Mouse (Mus musculus) bone marrow, adult 2 months (tissue): ENCODE measurements around the gene Tmem72. TPM values are rescaled to one million over a fixed set of nuclear protein-coding genes. Genes with fewer than 3 reads are reported as not detected.
A peak's percentile ranks its signal among the peaks of the same experiment; 100 is the strongest.

ENCODE experiments used
- H3K27ac ChIP-seq: fragments of 200-500 bp; 2 replicates; pipeline ENCODE4 v1.5.1; 2012; ENCODE audit warnings: low read depth, mild to moderate bottlenecking, control low read depth, inconsistent platforms, low read length; ENCODE audit not compliant: control insufficient read depth, poor library complexity, insufficient read depth
- H3K4me1 ChIP-seq: fragments of 200-500 bp; 2 replicates; pipeline ENCODE4 v1.6.1; 2011; ENCODE audit warnings: low read length; ENCODE audit not compliant: control insufficient read depth, insufficient read depth
- H3K4me3 ChIP-seq: fragments of 200-500 bp; replicated peaks from 2 replicates; pipeline ENCODE3; 2011; ENCODE audit warnings: mild to moderate bottlenecking, low read depth, low read length, control low read depth; ENCODE audit not compliant: control insufficient read depth
- CTCF ChIP-seq: fragments of 200-500 bp; IDR thresholded peaks from 2 replicates; pipeline ENCODE4 v1.5.1; 2011; ENCODE audit warnings: low read length, control low read depth; ENCODE audit not compliant: control insufficient read depth, insufficient read depth
- POLR2A ChIP-seq: fragments of 200-500 bp; IDR thresholded peaks from 2 replicates; pipeline ENCODE4 v1.6.1; 2011; ENCODE audit warnings: low read depth, mild to moderate bottlenecking, control low read depth, low read length, borderline replicate concordance; ENCODE audit not compliant: control insufficient read depth
- whole genome bisulfite sequencing: fragments of 180-500 bp; shearing (Covaris S2); methylation state at CpG from one replicate; pipeline ENCODE4 v1.1.7; 2018; 5-methylcytosine and 5-hydroxymethylcytosine counted together
- polyA plus RNA-seq: library from polyadenylated mRNA; stranded (reverse); fragments of >200 nt; gene quantifications from 2 replicates; pipeline ENCODE4 v1.2.4, GENCODE M21; 2011; ENCODE audit warnings: low replicate concordance; ENCODE audit not compliant: missing spikeins, insufficient read depth, insufficient read length

The Tmem72 gene
- polyA plus RNA-seq, 1 experiment = not detected

DNA sequence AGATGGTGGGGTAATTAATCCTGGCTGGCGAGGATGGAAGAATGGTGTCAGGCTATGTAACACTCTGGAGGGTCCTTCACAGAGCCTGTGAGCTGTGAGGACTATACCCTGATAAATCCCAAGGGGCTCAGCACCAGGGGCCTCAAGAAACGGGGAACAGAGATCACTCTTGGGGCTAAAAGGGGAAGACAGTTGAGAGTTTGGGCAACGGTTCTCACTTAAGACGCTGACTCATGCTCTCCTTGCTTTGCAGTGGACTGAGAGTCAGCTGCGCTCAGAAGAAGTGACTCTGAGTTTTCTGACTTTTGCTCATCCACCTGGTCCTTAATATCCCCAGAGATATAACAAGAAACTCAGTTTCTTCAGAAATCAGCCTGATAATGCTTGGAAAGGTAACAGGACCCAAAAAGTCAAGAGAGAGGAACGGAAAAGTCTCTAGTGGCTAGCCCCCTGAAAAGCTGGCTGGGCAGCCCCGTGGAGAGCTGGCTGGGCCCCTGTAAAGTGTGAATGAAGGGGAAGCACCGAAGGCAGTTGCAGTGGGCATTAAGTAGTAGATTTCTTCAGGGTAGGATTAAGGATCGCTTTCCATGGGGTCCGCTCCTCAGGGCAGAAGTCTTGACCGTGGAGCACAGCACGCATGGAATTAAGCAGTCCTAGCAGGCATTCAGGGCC lies 7.9 kb upstream of the Tmem72 start:
- TF ChIP-seq POLR2A (no peak), CTCF (no peak)
- H3K4me3 ChIP-seq = no peak overlapping the region
- peaks cover 4% of the 10 kb centered on the region for H3K4me1 ChIP-seq
- H3K27ac ChIP-seq = no peak overlapping the region
- whole genome bisulfite sequencing = 31% methylated on average over 12 of the region's 12 CpGs

DNA sequence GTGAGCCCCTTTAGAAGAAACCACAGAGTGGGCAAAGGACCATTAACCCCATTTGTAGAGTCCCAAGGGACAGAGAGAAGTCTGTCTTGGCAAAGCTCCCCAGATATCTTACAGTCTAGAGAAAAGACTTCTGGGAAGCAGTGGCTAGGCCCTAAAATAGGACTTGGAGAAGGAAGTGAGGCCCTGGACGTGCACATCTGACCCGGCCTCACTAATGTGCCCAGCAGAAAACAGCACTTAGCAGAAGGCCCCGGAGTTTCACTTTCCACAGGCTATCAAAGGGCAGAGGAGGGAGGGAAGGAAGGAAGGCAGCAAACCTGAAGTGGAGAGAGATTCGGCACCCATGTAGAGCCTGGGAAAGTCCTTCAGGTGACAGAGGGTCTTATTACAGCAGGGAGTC lies 2.2 kb upstream of the Tmem72 start:
- Histone ChIP-seq H3K4me3 (no peak overlapping the region), H3K27ac (no peak overlapping the region; the same call in 1 of the 2 replicates), H3K4me1 (peaks cover 2% of the 10 kb centered on the region)
- TF ChIP-seq CTCF (no peak), POLR2A (no peak)
- WGBS = 14% methylated on average over 4 of the region's 4 CpGs

DNA sequence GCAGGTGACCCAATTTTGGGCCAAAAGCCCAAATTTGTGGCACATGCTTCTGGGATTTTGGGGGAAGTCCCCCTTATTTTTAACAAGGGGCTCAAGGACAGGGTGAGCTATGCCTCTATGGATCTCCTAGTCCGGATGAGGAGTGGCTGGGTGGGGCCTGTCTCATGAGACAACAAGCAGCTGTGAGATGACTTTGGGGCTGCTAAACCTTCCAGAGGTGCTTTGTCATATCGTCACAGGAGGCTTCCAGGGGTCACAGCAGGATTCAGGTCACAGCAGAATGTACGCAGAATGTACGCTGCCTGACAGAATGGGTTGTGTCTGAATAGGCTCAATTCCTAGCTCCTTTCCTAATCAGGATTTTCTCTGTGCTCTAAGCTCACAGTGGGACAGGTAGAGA lies 1.6 kb upstream of the Tmem72 start:
- Histone ChIP-seq H3K27ac (no peak overlapping the region), H3K4me3 (no peak overlapping the region), H3K4me1 (peaks cover 2% of the 10 kb centered on the region)
- 80% methylated on average over 4 of the region's 4 CpGs for WGBS
- TF ChIP-seq POLR2A = no peak
- no peak for TF ChIP-seq CTCF

DNA sequence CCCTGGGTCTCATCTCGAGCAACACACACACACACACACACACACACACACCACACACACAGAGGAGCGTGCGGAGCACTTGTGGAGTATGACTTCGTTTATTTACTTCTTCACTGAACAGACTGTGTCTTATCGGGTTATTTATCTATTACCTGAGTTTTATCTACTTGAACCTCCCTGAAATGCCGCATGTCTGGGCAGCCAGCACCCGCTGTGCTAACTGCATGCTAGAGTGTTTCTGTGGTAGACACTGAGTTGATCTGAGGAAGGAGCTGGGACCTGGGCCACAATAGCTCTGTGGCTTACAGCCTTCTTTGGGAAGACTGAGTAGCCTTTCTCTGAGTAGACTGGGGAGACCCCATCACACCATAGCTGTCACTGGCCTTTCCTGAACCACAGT lies 1.1 kb upstream of the Tmem72 start:
- peaks cover 2% of the 10 kb centered on the region for H3K4me1 ChIP-seq
- 86% methylated on average over 7 of the region's 7 CpGs for WGBS
- H3K27ac ChIP-seq = no peak overlapping the region
- no peak overlapping the region for H3K4me3 ChIP-seq
- TF ChIP-seq CTCF = no peak
- TF ChIP-seq POLR2A = no peak

DNA sequence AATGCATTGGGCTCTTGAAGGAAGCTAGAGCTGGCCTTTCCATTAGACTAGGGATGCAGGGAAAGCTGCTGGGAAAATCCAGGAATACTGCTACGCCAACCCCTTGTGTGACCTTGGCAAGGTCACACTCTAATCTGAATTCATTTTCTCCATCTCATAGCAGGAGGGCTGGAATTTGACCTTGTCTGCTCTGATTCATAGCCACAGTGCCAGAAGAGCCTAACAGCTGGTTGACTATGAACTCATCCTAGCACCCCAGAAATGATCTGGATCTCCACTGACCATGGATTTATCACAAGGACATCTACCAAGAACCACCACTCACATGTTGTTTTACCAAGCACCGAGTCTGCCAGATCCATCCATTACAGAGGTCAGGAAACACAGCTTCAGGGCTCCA lies 1.5 kb downstream of the Tmem72 start:
- Histone ChIP-seq H3K4me3 (no peak overlapping the region), H3K4me1 (peaks cover 2% of the 10 kb centered on the region), H3K27ac (no peak overlapping the region)
- TF ChIP-seq CTCF (no peak), POLR2A (no peak)
- 80% methylated on average over 2 of the region's 2 CpGs for WGBS

DNA sequence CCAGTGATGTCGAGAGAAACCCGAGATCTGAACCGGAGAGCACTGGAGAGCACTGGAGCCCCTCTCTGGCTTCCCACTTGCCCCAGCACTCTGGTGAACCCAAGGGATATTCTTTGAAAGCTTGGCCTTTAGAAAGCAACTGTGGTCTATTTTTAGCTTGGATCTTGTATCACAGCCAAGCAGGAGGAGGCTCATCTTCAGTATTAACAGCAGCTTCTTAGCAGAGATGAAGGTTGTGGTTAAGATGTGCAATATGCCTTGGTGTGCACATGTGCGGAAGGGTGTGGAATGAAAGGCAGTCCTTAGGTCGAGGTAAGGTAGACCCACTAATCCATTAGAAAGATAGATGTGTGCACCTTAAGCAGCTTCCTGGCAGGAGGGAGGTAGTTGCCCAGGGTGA lies 2.1 kb downstream of the Tmem72 start:
- Histone ChIP-seq H3K4me1 (peaks cover 2% of the 10 kb centered on the region), H3K4me3 (no peak overlapping the region), H3K27ac (no peak overlapping the region)
- TF ChIP-seq CTCF (no peak), POLR2A (no peak)
- 65% methylated on average over 5 of the region's 5 CpGs for WGBS

DNA sequence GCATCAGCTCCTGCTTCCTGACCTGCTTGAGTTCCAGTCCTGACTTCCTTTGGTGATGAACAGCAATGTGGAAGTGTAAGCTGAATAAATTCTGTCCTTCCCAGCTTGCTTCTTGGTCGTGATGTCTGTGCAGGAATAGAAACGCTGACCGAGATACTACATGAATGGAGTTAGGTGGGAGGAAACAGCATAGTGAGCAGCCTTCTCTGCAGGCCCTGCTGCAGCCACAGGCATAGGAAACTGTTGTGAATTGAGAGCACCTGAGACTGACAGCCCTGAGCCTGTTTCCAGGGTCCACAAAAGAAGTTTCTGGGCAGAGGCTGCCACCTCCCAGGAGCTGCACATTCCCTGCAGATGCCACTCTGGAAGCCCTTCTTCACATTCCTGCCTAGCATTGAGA lies 2.7 kb downstream of the Tmem72 start:
- TF ChIP-seq CTCF = no peak
- TF ChIP-seq POLR2A = no peak
- 81% methylated on average over 3 of the region's 3 CpGs for WGBS
- no peak overlapping the region for H3K4me3 ChIP-seq
- H3K4me1 ChIP-seq = peaks cover 2% of the 10 kb centered on the region
- no peak overlapping the region for H3K27ac ChIP-seq

DNA sequence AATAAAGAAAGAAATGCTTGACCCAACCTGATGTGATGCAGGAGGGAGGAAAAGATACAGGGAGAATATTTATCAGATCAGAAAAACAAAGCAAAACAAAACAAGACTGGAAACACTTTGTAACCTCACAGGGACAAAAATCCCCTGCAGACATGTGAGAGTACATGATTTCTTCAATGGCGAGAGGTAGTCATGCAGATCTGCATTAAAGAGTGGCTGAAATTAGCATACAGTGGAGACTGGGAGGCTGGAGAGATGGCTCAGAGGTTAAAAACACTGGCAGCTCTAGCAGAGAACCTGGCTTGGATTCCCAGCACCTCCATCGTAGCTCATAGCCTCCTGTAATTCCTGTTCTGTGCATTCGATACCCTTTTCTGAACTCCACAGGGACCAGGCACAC lies 4.2 kb downstream of the Tmem72 start:
- Histone ChIP-seq H3K4me3 (no peak overlapping the region), H3K4me1 (peaks cover 2% of the 10 kb centered on the region), H3K27ac (no peak overlapping the region)
- 81% methylated on average over 3 of the region's 3 CpGs for WGBS
- no peak for TF ChIP-seq CTCF
- no peak for TF ChIP-seq POLR2A

DNA sequence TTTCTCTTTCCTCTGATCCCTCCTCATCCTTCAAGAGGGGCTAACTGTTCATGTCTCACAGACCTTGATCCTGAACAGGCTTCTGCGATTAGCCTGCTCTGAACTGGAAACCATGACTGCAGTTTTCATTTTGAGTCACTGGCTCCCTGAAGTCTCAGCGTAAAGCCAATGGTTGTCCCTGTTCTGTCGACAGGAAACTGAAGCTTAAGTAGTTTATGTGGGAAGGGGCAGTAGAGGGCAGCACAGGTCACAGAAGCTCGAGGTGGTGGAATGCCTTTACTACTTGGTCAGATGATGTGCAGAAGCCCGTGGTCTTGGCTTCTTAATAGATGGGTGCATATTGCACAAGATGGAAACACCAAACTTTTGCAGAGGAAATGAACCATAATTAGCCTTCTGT lies 4.7 kb downstream of the Tmem72 start:
- peak; percentile 46 for TF ChIP-seq CTCF
- TF ChIP-seq POLR2A = no peak
- no peak overlapping the region for H3K4me3 ChIP-seq
- peaks cover 2% of the 10 kb centered on the region for H3K4me1 ChIP-seq
- WGBS = 11% methylated on average over 5 of the region's 5 CpGs
- no peak overlapping the region for H3K27ac ChIP-seq
